Mouse (Mus musculus) G1E (cell line): ENCODE results near the gene Mpnd.
"Not testable (repeated sequence)": the region's sequence is repeated elsewhere in the genome, so short reads cannot be mapped to it uniquely, and the experiment has no call there.

ENCODE experiments used
- CTCF ChIP-seq: IDR thresholded peaks from 2 replicates; pipeline ENCODE4 v1.5.1; 2012; ENCODE audit warnings: low read depth, low read length, inconsistent platforms, mixed read lengths
- GATA1 ChIP-seq: IDR thresholded peaks from 2 replicates; pipeline ENCODE4 v1.6.1; 2012; ENCODE audit warnings: borderline replicate concordance, low read length, inconsistent platforms, mixed read lengths
- GATA2 ChIP-seq: IDR thresholded peaks from 2 replicates; pipeline ENCODE4 v1.6.1; 2012; ENCODE audit warnings: low read depth, low read length, inconsistent platforms, borderline replicate concordance
- POLR2AphosphoS5 ChIP-seq: IDR thresholded peaks from 2 replicates; pipeline ENCODE4 v1.6.1; 2012; ENCODE audit warnings: low read depth, low read length, inconsistent platforms; ENCODE audit not compliant: insufficient replicate concordance
- TAL1 ChIP-seq: conservative IDR thresholded peaks from 2 replicates; pipeline ENCODE4 v1.6.1; 2012; ENCODE audit warnings: low read depth, low read length, inconsistent platforms, mixed read lengths

GRCm38 (mm10) chr17:56065715-56066114 is 60.2 kb downstream of the Mpnd start:
- TF ChIP-seq CTCF, GATA1, POLR2AphosphoS5, GATA2, TAL1: not testable (repeated sequence)
